Mouse (Mus musculus) retina, adult 2 months (tissue): ENCODE measurements around the gene Dnmt1.
"Not testable (repeated sequence)": the region's sequence is repeated elsewhere in the genome, so short reads cannot be mapped to it uniquely, and the experiment has no call there.

Experiments
- DNase-seq: peaks from one replicate; pipeline ENCODE4 v3.0.0-alpha.2; 2012; ENCODE audit warnings: low read depth, low spot score

The Dnmt1 gene

GRCm38 (mm10) chr9:20959430-20959938, at the start of gene Dnmt1:
Dnmt1 (minus strand) TSS chr9:20959888.
- no peak for DNase-seq

GRCm38 (mm10) chr9:21008007-21008406, 48.3 kb upstream of the Dnmt1 start:
- DNase-seq, result no peak

- no peak for DNase-seq
These were observed 47.7 kb upstream of the Dnmt1 start for GRCm38 (mm10) chr9:21007313-21007952.

GRCm38 (mm10) chr9:21002627-21003551, 43.2 kb upstream of the Dnmt1 start, which contains the start of gene Mrpl4:
Mrpl4 (plus strand) TSS chr9:21002738.
- peak; percentile 81 for DNase-seq

GRCm38 (mm10) chr9:21002270-21002626, 42.6 kb upstream of the Dnmt1 start:
- DNase-seq, result no peak

GRCm38 (mm10) chr9:21001651-21002200, 42.0 kb upstream of the Dnmt1 start:
- no peak for DNase-seq

- no peak for DNase-seq
These were observed 41.1 kb upstream of the Dnmt1 start for GRCm38 (mm10) chr9:21000811-21001210.

GRCm38 (mm10) chr9:20998337-20998736, 38.6 kb upstream of the Dnmt1 start:
- not testable (repeated sequence) for DNase-seq

GRCm38 (mm10) chr9:20997065-20997464, 37.4 kb upstream of the Dnmt1 start:
- no peak for DNase-seq

- DNase-seq, result no peak
These were observed 35.4 kb upstream of the Dnmt1 start for GRCm38 (mm10) chr9:20995069-20995468.

- DNase-seq, result no peak
These were observed 33.6 kb upstream of the Dnmt1 start for GRCm38 (mm10) chr9:20993165-20993898.

- DNase-seq, result no peak
These were observed 31.9 kb upstream of the Dnmt1 start for GRCm38 (mm10) chr9:20991587-20991986.

GRCm38 (mm10) chr9:20990861-20991260, 31.2 kb upstream of the Dnmt1 start:
- DNase-seq, result no peak

- no peak for DNase-seq
These were observed 28.3 kb upstream of the Dnmt1 start for GRCm38 (mm10) chr9:20987953-20988352.

GRCm38 (mm10) chr9:20986952-20987686, 27.4 kb upstream of the Dnmt1 start:
- DNase-seq, result no peak

- DNase-seq, result no peak
These were observed 23.5 kb upstream of the Dnmt1 start for GRCm38 (mm10) chr9:20983169-20983568.

- DNase-seq, result no peak
These were observed 22.5 kb upstream of the Dnmt1 start for GRCm38 (mm10) chr9:20982171-20982570.

- no peak for DNase-seq
These were observed 20.1 kb upstream of the Dnmt1 start for GRCm38 (mm10) chr9:20979769-20980168.

- no peak for DNase-seq
These were observed 19.5 kb upstream of the Dnmt1 start for GRCm38 (mm10) chr9:20979181-20979580.

- DNase-seq, result no peak
These were observed 18.9 kb upstream of the Dnmt1 start for GRCm38 (mm10) chr9:20978409-20979095.
